Mouse (Mus musculus): ENCODE measurements at regions not wholly inside any gene's neighbourhood (a gene's known extent, or its start where the extent isn't known, plus 50 kb on each side); places are given as distances from the start of the nearest gene placed in this dataset.
A peak's percentile ranks its signal among the peaks of the same experiment; 100 is the strongest.

GRCm38 (mm10) chr1:88623040-88623439, 79.0 kb downstream of the Arl4c start:
- no peak for DNase-seq (ENCODE audit: low spot score)

- DNase-seq (ENCODE audit: low spot score), result no peak
Observed at GRCm38 (mm10) chr1:88622356-88622755, 79.7 kb downstream of the Arl4c start.

GRCm38 (mm10) chr1:88621214-88621613, 80.8 kb downstream of the Arl4c start:
- no peak for DNase-seq (ENCODE audit: low spot score)

- no peak for DNase-seq (ENCODE audit: low spot score)
Observed at GRCm38 (mm10) chr1:88613007-88613406, 89.0 kb downstream of the Arl4c start.

GRCm38 (mm10) chr1:88611241-88611640, 90.8 kb downstream of the Arl4c start:
- no peak for DNase-seq (ENCODE audit: low spot score)

- no peak for DNase-seq (ENCODE audit: low spot score)
Observed at GRCm38 (mm10) chr1:88610810-88611209, 91.2 kb downstream of the Arl4c start.

- DNase-seq (ENCODE audit: low spot score), result no peak
Observed at GRCm38 (mm10) chr1:88608826-88609225, 93.2 kb downstream of the Arl4c start.

- no peak for DNase-seq (ENCODE audit: low spot score)
Observed at GRCm38 (mm10) chr1:88608236-88608635, 93.8 kb downstream of the Arl4c start.

- DNase-seq (ENCODE audit: low spot score), result peak; percentile 15
Observed at GRCm38 (mm10) chr1:88605616-88606190, 95.8 kb upstream of the Glrp1 start.

- DNase-seq (ENCODE audit: low spot score), result no peak
Observed at GRCm38 (mm10) chr1:88602241-88602640, 92.4 kb upstream of the Glrp1 start.

GRCm38 (mm10) chr1:88601801-88602200, 91.9 kb upstream of the Glrp1 start:
- DNase-seq (ENCODE audit: low spot score), result no peak

- no peak for DNase-seq (ENCODE audit: low spot score)
Observed at GRCm38 (mm10) chr1:88600145-88600544, 90.3 kb upstream of the Glrp1 start.

GRCm38 (mm10) chr1:88594484-88595254, 84.8 kb upstream of the Glrp1 start:
- DNase-seq (ENCODE audit: low spot score), result no peak

- DNase-seq (ENCODE audit: low spot score), result no peak
Observed at GRCm38 (mm10) chr1:88592036-88592435, 82.2 kb upstream of the Glrp1 start.

- DNase-seq (ENCODE audit: low spot score), result no peak
Observed at GRCm38 (mm10) chr1:88590802-88591380, 81.0 kb upstream of the Glrp1 start.

- DNase-seq (ENCODE audit: low spot score), result no peak
Observed at GRCm38 (mm10) chr1:88588747-88589146, 78.9 kb upstream of the Glrp1 start.

GRCm38 (mm10) chr1:88586823-88587820, 77.3 kb upstream of the Glrp1 start:
- no peak for DNase-seq (ENCODE audit: low spot score)

- no peak for DNase-seq (ENCODE audit: low spot score)
Observed at GRCm38 (mm10) chr1:88586128-88586527, 76.3 kb upstream of the Glrp1 start.

GRCm38 (mm10) chr1:88584515-88585033, 74.7 kb upstream of the Glrp1 start:
- no peak for DNase-seq (ENCODE audit: low spot score)

GRCm38 (mm10) chr1:88578231-88578620, 68.4 kb upstream of the Glrp1 start:
- no peak for DNase-seq (ENCODE audit: low spot score)

GRCm38 (mm10) chr1:88577498-88578230, 67.8 kb upstream of the Glrp1 start:
- DNase-seq (ENCODE audit: low spot score), result no peak
